Mouse (Mus musculus): ENCODE data around the gene Vps45. TPM values are rescaled to one million over a fixed set of nuclear protein-coding genes. Genes with fewer than 3 reads are reported as not detected.
"Not testable (repeated sequence)": the region's sequence is repeated elsewhere in the genome, so short reads cannot be mapped to it uniquely, and the experiment has no call there.

Gene Vps45
- total RNA-seq, 1 experiment from 2014 or later, result 21.4 TPM

DNA sequence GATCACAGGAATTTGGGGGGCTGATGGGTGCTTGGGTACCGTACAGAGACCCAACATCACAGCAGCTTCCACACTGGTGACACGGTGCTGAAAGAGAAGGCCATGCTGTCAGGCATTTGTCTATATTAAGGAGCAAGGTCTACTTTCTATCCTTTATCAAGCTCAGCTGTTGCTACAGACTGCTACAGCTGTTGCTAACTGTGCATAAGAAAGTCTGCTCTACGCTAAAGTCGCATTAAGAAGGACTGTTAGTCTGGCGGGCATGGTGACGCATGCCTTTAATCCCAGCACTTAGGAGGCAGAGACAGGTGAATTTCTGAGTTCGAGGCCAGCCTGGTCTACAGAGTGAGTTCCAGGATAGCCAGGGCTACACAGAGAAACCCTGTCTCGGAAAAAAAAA, 96.1 kb downstream of the Vps45 start:
- ATAC-seq (replicated peaks; ENCODE audit: insufficient number of reproducible peaks, low FRiP score, low TSS enrichment, poor library complexity, severe bottlenecking), result not testable (repeated sequence)

DNA sequence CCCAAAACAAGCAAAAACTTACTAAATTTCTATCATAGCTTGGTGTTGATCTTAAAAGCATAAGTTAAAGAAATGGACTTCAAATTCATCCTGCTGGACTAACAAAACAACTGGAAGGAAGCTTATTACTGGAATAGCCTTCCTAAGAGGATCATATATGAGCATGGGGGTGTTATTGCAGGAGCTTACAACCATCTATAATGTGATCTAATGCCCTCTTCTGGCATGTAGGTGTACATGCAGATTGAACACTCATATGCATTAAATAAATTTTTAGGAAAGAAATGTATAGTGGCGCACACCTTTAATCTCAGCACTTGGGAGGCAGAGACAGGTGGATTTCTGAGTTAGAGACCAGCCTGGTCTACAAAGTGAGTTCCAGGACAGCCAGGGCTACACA, 98.5 kb downstream of the Vps45 start:
- ATAC-seq (replicated peaks; ENCODE audit: insufficient number of reproducible peaks, low FRiP score, low TSS enrichment, poor library complexity, severe bottlenecking), result no peak

DNA sequence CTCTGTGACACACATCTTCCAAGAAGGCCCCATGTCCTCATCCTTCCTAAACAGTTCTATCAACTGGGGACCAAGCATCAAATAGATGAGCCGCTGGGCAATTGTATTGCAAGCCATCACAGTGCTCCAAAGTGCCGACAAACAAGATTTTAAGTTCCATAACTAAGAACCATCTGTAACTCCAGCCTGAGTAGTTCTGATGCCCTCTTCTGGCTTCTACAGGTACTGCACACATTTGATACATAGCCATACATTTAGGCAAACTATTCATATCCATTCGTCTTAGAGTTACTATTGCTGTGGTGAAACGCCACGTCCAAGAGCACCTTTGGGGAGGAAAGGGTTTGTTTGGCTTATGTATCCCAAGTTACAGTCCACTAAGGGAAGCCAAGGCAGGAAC, 99.2 kb downstream of the Vps45 start:
- no peak for ATAC-seq (replicated peaks; ENCODE audit: insufficient number of reproducible peaks, low FRiP score, low TSS enrichment, poor library complexity, severe bottlenecking)

DNA sequence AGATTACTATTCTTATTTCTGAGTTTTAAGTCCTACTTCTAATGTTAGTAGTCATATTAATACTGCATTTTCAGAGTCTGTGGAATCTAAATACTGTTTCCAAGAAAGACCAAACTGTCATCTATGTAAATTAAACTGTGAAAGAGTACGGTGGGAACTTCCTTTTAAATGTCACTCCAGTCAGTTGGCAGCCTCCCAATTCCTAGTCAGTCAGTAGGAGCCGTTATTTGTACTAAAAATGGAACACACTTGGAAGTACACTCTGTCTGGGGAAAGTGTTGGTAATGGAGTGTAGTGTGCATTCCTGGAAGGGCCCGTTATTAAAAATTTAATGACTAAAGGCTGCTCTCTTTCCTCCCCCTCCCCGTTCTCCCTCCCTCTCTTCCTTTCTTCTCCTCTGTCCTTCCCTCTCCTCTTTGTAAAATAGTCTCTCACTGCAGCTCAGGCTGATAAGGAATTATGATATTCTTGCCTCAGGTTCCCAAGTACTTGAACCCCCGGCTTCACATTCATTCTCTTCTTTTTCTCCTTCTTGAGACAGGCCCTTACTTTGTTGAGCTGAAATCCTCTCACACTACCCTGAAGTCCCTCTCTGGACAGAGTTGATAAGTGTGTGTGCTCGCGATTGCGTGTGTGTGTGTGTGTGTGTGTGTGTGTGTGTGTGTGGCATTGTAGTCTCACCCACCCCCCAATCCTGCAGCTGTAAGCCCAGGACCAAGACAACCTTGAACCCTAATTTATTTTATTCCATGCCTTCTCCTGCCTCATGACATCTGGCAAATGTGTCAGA, 100.7 kb downstream of the Vps45 start:
- no peak for ATAC-seq (replicated peaks; ENCODE audit: insufficient number of reproducible peaks, low FRiP score, low TSS enrichment, poor library complexity, severe bottlenecking)

DNA sequence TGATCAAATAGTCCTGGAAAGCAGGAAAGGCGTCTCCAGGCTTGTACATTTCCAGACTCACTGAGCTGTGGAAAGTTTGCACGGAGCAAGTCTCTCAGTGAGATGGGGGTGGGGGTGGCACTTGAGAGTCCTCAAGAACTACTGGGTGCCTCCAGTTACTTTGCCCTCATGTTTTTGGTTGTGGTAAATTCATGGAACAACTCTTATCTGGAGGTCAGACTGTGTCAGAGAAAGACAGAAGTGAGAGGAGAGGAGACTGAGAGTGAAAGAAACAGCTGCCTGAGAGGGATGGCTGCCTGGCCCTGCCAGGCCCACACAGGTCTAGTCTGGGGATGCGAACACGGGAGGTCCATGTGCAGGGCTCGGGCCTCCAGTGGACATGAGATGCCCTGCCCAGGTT, 102.9 kb downstream of the Vps45 start:
- ATAC-seq (replicated peaks; ENCODE audit: insufficient number of reproducible peaks, low FRiP score, low TSS enrichment, poor library complexity, severe bottlenecking), result no peak

DNA sequence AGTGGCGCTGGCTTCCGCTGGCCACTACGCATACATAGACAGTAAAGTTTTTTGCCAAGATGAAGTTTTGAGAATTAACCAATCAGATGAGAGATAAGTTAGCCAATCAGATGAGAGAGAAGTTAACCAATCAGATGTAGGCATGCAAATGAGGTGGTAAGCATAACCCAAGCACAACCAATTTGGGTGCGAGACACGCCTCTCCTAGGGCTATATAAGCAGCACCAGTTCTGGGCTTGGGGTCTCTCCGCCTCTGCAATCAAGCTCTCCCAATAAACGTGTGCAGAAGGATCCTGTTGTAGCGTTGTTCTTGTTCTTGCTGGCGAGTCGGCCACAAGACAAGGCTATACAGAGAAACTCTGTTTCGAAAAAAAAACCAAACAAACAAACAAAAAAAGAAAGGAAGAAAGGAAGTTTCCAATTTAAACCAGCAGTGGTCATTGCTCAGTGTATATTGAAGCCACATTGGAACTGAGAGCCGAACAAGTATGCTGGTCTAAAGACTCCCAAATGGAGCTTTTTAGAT, 103.6 kb downstream of the Vps45 start:
- ATAC-seq (replicated peaks; ENCODE audit: insufficient number of reproducible peaks, low FRiP score, low TSS enrichment, poor library complexity, severe bottlenecking), result not testable (repeated sequence)

DNA sequence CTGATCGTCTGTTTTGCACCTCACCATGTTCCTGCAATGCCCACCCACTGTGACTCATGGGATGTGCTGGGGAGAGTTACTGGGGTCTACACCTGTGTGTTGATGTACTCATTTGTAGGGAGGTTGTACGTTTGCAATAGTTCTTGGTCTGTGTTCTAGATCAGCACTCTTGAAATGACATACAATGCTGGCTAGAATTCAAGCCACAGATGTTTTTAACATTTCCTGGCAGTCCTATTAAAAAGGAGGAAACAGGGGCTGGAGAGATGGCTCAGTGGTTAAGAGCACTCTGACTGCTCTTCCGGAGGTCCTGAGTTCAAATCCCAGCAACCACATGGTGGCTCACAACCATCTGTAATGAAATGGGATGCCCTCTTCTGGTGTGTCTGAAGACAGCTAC, 104.7 kb downstream of the Vps45 start:
- ATAC-seq (replicated peaks; ENCODE audit: insufficient number of reproducible peaks, low FRiP score, low TSS enrichment, poor library complexity, severe bottlenecking), result no peak

DNA sequence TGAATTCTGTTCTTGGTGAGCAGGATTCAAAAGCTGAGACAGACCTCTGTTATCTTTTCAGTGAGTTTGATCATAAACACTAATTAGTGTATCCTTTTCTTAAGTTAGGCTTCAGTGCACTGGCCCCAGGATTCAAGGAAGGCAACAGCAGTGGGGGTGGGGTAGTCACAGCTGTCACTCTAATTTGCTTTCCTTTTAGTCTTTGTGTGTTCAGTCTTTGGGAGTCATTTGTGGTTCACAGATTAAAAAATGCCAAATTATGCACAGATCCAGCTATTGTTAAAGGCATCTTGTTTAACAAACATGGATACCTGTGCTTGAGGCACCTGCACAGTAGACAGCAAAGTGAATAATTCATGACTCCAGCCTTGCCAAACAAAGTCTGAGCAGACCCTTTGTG, 105.2 kb downstream of the Vps45 start:
- no peak for ATAC-seq (replicated peaks; ENCODE audit: insufficient number of reproducible peaks, low FRiP score, low TSS enrichment, poor library complexity, severe bottlenecking)

DNA sequence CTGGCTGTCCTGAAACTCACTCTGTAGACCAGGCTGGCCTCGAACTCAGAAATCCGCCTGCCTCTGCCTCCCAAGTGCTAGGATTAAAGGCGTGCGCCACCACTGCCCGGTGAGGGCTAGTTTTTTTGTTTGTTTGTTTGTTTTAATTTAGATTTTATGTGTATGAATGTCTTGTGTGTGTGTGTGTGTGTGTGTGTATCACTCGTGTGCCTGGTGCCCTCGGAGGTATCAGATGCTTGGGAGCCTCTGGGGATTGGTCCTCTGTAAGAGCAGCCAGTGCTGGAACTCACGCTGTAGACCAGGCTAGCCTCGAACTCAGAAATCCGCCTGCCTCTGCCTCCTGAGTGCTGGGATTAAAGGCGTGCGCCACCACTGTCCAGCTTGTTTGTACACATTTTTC, 106.7 kb downstream of the Vps45 start:
- ATAC-seq (replicated peaks; ENCODE audit: insufficient number of reproducible peaks, low FRiP score, low TSS enrichment, poor library complexity, severe bottlenecking), result not testable (repeated sequence)

DNA sequence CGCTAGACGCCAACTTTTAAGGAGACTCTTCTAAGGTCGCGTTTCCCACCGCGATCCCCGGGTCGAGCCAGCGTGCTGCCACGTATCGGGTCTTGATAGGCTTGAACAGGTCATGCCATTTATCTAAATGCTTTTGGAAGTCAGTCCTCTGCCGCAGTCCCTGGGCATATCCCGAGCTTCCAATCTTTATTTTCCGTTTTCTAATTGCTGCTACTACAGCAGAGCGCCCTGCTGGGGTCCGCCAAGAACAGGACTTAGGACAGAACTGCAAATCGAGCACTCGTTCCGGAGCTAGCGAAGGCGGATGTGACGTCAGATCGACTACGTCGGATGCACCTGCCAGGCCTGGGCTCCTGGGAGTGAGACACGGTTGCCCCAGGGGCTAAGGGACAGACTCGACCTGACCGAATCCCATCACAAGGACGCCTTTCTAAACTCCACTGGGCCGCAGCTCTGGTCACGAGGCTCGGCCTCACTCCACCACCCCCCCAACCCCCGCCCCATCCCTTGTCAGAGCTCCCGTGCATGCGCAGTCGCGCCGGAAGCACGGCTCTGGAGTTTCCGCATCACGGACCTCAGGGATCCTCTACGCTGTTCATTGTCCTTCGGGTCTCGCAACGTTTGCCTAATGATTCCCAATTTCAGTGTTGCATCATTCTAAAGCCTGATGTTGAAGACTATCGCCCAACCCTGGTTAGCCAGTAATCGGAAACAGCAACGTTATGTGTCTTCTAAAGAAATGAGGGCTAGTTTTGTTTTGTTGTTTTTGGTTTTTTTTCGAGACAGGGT, 107.3 kb downstream of the Vps45 start:
- peak; percentile 94 for ATAC-seq (replicated peaks; ENCODE audit: insufficient number of reproducible peaks, low FRiP score, low TSS enrichment, poor library complexity, severe bottlenecking)

Other genes with a start within 250 kb of the Vps45 start
- gene Rprd2, start 239.6 kb downstream of the Vps45 start, total RNA-seq (2017), result 47.5 to 52.2 TPM (median 48.5 TPM) in 3 replicates
- gene Prpf3, start 202.6 kb downstream of the Vps45 start, total RNA-seq (2017), result 30.1 to 50.7 TPM (median 32.2 TPM) in 3 replicates
- gene Mrps21, start 186.9 kb downstream of the Vps45 start, total RNA-seq (2017), result 241 to 323 TPM (median 321 TPM) in 3 replicates
- gene Ciart, start 176.2 kb downstream of the Vps45 start, total RNA-seq (2017), result 6.4 to 16.6 TPM (median 10.2 TPM) in 3 replicates
- gene BC028528, start 166.5 kb downstream of the Vps45 start, total RNA-seq (2017), result 148 to 259 TPM (median 230 TPM) in 3 replicates
- 27.5 to 35.0 TPM (median 32.8 TPM) in 3 replicates for gene Aph1a, start 164.5 kb downstream of the Vps45 start, total RNA-seq (2017)
- gene Car14, start 153.8 kb downstream of the Vps45 start, total RNA-seq (2017), result not detected in 3 replicates
- 108 to 150 TPM (median 134 TPM) in 3 replicates for gene Anp32e, start 129.2 kb downstream of the Vps45 start, total RNA-seq (2017)
- 73.1 to 144 TPM (median 131 TPM) in 3 replicates for gene Plekho1, start 62.5 kb downstream of the Vps45 start, total RNA-seq (2017)
- 12.5 to 26.2 TPM (median 17.1 TPM) in 3 replicates for gene Otud7b, start 46.1 kb upstream of the Vps45 start, total RNA-seq (2017)
- gene Mtmr11, start 103.5 kb upstream of the Vps45 start, total RNA-seq (2017), result 0.43 to 2.4 TPM in 2 of 3 replicates, not detected in the other
- gene Sf3b4, start 113.9 kb upstream of the Vps45 start, total RNA-seq (2017), result 4.0 to 14.2 TPM (median 7.5 TPM) in 3 replicates
- 0.21 to 0.29 TPM in 2 of 3 replicates, not detected in the other for gene Sv2a, start 122.7 kb upstream of the Vps45 start, total RNA-seq (2017)
- gene Bola1, start 161.2 kb upstream of the Vps45 start, total RNA-seq (2017), result 3.9 to 8.1 TPM (median 6.9 TPM) in 3 replicates
- gene Hist2h2ab, start 161.4 kb upstream of the Vps45 start, total RNA-seq (2017), result 11.5 to 28.2 TPM (median 14.2 TPM) in 3 replicates
- gene Hist2h2ac, start 162.4 kb upstream of the Vps45 start, total RNA-seq (2017), result 169 to 362 TPM (median 289 TPM) in 3 replicates
- gene Hist2h2be, start 162.7 kb upstream of the Vps45 start, total RNA-seq (2017), result 2.5 to 12.5 TPM (median 3.6 TPM) in 3 replicates
- gene Hist2h3c2, start 180.7 kb upstream of the Vps45 start, total RNA-seq (2017), result 1.5 to 1.6 TPM in 2 of 3 replicates, not detected in the other
- 492 to 498 TPM (median 493 TPM) in 3 replicates for gene Hist2h2aa2, start 181.8 kb upstream of the Vps45 start, total RNA-seq (2017)
- gene Hist2h2aa1, start 187.0 kb upstream of the Vps45 start, total RNA-seq (2017), result 960 to 1,517 TPM (median 1,455 TPM) in 3 replicates
- gene Hist2h3c1, start 188.2 kb upstream of the Vps45 start, total RNA-seq (2017), result not detected in 3 replicates
- gene Hist2h4, start 204.8 kb upstream of the Vps45 start, total RNA-seq (2017), result 9.6 to 40.3 TPM (median 12.9 TPM) in 3 replicates
- gene Hist2h3b, start 210.2 kb upstream of the Vps45 start, total RNA-seq (2017), result 4.4 to 34.9 TPM (median 10.9 TPM) in 3 replicates
- gene Hist2h2bb, start 211.3 kb upstream of the Vps45 start, total RNA-seq (2017), result 249 to 540 TPM (median 349 TPM) in 3 replicates
- gene Fcgr1, start 235.5 kb upstream of the Vps45 start, total RNA-seq (2017), result 11.6 to 16.4 TPM (median 12.6 TPM) in 3 replicates

Measured in monocyte, adult 5-6 weeks (primary cell).